Mouse (Mus musculus) gastrocnemius, postnatal 4 days (tissue): ENCODE data around the gene Mis18a. TPM values are rescaled to one million over a fixed set of nuclear protein-coding genes. Genes with fewer than 3 reads are reported as not detected.

Experiments
- DNase-seq, 2 experiments: peaks; one replicate each; pipeline ENCODE4 v3.0.0; 2021 to 2022; ENCODE audit warnings: low spot score in 2 of 2, mixed read lengths in 2 of 2
- long read RNA-seq, 2 experiments: library from polyadenylated mRNA; stranded (forward); transcript quantifications; one replicate each; pipeline ENCODE4 v2.0.0; 2021
- total RNA-seq, 2 experiments: library from RNA; stranded (reverse); gene quantifications; 2 replicates each; pipeline ENCODE4 v1.2.3; 2021

Gene Mis18a
- total RNA-seq: 1 to 10 TPM; 7.4 to 8.3 TPM
- long read RNA-seq, experiment 1, transcript Mis18a-201 (5 exons, 1,333 nt): major isoform, 6 of 7 reads
- long read RNA-seq, experiment 1, partial matches to known transcripts: 0 of 7 reads
- long read RNA-seq, experiment 1, other reads (novel, unspliced or antisense): 1 of 7 reads
- long read RNA-seq, experiment 2, partial matches to known transcripts: 0 of 7 reads
- long read RNA-seq, experiment 2, other reads (novel, unspliced or antisense): 2 of 7 reads

DNA sequence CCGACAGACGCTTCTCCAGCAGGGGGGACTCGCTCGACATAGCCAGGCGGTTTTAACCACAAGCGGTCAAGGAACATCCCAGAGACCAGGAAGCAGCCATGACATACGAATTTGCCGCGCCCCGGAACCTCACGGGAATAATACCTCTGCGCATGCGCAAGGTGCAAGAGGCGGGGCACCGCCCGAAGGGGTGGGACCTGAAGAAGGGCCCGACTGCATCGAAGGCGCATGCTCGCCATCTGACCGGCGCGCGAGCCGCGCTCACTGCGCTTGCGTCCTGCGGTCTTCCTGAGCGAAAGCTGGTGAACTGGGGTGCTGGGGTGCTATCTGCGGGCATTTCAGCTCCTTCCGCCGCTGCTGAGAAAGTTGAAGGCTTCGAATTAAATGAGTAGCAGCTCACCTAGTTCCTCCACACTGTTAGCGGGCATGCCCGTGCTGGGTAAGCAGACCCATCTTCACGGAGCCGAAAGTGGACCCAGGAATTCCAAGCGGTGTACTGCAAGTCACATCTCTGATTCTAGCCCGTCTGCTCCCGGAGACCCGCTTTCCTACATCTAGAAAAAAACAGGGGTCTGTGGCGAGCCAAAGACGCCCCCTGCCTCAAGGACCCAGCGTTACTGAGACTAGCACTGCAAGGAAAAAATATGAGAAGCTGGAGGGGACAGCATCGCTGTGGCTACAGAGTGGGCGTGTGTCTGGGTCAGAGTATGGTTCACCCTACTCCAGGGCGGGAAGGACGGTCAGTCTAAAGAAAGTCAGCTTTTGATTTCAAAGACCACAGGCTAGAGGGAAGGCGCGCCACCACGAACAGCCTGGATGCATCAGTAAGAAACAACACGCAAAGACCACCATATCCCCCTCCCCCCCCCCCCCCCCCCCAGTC is at the start of gene Mis18a:
Gene Mis18a (minus strand): TSS at position 172 of the 883 bp plus-strand sequence.
- peak; percentile 92 to 95 for DNase-seq

DNA sequence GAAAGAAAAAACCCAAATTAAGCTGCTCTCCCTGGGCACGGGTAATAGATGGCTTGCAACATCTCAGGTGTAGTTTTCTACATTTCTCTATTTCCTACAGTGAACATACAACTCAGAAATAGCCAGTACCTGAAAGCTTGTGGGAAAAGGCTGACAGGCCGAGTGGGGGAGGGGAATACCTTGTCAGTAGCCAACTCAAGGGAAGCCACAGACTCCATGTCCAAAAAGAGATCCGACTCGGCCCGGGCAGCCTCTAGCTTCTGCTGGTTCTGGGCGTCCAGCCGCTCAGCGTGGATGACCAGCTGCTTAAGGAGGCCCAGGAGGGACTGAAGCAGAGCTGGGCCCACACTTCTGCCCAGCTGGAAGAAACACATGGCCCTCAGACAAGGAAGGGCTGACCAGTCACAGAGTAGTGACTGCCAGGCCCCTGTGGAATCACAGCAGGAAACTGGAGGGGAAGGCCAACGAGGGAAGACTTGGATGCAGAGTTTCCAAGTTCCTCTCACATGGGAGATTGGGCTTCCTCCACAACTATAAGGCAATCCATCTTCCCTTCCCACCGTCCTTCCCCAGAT is 48.8 kb upstream of the Mis18a start:
- DNase-seq: no peak

DNA sequence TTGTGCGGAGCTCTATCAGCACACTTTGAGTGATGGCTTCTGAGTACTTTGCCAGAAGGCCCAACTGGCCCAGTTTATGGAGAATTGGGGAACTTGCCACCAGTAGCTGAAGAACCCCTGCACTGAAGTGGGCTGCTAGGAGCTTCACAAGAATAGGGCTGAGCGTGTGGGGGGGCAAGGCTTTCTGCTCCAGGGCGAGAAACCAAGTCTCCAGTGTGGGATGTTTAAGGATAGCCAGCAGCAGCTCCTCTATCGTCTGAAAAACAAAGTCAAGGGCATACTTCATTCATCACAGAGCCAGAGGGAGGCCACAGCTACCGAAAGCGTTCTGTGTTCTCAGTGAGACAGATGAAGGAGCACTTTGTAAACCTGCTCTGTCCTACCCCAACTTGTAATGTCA is 47.4 kb upstream of the Mis18a start:
- no peak for DNase-seq

DNA sequence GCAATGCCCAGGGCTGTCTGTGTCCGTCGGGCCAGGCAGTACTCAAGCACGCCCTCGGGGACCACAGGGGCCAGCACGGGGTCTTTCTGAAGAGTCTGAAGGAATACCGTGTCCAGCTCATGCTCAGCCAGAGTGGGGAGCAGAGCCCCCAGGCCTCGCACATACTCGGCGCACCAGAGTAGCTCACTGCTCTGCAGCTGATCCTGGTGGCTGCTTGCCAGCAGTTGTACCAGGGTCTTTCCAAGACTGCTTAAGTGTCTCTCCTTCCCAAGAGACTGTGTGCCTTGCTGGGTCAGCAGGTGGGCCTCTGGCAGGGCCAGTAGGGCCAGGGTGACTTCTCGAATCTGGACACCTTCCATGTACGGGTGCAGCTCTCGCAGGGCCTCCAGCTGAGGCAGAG is 47.0 kb upstream of the Mis18a start:
- no peak for DNase-seq

DNA sequence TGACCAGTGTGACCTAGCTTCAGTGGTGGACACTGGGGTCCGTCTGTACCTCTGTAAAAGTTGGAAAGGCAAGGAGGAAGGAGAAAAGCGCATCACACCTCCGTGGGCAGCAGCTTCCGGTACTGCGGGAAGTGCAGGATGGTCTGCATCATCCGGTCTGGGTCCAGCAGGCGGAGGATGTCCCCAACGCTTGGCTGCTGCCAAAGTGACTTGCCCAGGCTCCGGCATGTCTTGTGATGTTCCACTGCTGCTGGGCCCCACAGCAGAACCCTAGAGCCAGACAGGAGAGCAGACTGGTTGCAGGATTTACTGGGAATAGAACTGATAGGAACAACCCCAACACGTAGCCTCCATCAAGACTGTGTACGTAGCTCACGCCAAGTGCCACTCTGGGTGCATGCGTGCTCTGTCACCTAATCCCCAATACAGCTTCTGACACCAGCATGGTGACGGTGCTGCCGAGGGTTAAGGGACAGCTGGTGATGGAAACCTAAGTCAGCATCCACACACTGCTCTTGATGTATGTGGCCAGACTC is 39.8 kb upstream of the Mis18a start:
- no peak for DNase-seq

DNA sequence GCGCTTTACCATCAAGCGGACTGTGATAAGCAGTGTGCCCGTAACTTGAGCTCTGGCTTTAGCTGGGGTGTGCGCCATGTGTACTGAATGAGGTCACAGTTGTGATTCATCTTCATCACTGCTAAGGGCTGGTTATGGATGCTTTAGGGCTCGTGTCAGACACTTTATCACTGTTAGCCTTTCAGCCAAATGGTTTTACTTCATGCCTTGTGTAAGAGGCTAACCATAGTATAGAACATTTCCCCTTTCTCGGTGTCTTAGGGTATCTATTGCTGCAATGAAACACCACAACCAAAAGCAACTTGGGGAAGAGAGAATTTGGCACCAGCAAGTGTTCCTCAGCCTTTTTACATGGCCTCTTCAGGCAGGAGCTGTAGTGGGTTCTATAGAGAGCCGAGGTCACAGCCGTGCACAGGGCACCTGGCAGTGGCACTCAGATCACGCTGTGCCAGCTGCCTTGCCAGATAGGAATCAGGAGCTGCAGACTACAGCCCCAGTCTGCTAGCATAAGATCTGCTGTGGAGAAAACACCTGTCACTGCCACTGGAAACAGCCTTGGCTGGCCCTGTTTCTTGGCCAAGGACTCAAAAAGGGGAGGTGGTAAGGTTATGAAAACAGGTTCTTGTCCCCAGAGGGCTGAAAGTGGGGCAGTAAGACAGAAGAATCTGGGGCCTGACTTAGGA is 38.1 kb upstream of the Mis18a start:
- DNase-seq: no peak

DNA sequence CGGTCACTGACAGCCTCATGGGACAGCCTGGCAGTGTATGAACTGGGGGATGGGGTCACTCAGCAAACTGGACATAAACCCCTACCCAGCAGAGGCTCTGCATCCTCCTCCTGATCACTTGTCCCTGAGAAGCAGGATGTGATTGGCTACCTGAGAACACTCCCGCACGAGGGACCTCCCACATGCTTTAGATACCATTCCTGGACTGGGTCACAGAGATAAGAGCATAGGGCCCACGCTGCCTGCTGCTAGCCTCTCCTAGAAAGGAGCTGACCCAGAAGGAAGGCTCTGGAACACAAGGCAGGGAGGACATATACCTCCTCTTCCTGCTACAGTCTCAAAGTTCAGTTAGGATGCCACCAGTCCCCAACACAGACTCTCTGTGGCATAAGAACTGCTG is 33.3 kb upstream of the Mis18a start:
- DNase-seq: no peak

DNA sequence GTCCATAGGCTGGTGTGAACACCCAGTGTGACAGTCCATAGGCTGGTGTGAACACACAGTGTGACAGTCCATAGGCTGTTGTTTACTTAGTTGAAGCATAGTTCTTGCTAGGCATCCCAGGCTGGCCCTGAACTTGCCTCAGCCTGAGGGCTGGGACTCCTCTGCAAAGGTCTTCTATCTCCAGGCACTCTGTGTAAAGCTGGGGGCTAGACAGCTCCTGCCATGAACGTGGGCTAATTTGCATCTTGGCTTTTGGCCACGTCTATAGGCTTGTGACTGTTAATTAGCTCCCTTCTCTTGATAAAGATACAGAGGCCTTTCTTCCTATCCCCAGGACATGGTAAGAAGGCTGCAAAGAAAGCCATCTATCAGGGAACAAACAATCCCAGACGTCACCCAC is 32.1 kb upstream of the Mis18a start:
- no peak for DNase-seq

DNA sequence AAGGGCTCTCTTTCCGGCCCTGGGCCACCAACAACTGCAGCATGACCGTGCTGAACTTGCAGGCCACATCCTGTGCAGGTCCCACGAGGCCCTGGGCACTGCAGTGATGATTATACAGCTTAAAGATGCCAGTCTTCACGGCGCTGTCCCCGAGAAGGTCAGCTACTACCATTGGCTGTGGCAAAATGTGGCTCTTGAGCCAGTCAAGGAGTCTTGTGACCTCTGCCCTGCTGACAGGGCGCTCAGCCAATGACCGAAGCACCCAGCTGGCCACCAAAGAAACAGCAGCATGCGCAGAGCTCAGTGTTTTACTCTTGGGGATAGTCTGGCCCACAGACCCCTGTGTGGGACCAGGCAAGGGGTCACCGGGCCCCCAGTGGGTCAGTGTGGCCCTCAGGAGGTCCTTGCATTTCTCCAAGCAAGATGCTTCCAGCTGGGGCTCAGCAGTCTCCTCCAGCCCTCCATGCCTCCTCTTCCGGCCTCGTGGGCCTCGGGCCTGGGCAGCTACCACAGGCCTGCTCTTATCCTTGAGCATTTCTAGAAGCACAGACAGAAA is 26.3 kb upstream of the Mis18a start:
- no peak for DNase-seq

DNA sequence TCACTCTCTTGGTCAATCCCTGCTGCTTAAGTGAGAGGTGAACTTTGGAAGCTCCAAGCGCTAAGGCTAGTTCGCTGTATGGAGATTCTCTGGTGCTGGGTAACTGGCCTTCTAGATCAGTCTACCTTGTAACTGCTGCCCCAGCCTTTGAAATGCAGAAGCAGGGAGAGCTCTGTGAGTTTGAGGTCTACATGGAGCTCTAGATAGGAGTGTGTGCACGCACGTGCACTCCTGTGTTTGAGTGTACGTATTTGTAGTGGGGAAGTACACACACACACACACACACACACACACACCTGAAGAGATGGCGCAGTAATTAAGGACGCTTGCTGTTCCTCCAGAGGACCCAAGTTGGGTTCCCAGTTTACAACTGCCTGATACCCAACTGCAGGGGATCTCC is 21.0 kb upstream of the Mis18a start:
- DNase-seq: no peak

DNA sequence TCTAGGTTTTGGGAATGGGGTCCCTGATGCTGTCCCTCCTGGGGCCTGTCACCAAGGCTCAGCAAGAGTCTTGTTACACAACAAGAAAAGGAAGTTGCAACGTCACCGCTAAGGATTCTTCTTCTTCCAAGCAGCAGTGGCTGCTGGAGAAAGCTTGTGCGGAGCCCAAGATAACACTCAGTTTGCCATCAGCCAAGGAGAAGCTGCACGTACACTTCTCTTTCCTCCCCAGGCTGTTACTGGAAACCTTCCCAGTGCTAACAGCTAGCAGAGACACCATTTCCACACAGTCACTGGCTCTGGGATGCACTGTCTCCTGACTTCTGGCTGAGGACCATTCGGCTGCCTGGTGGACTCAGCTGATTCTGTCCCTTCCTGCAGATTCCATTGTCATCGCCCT is 19.9 kb upstream of the Mis18a start:
- DNase-seq: no peak

DNA sequence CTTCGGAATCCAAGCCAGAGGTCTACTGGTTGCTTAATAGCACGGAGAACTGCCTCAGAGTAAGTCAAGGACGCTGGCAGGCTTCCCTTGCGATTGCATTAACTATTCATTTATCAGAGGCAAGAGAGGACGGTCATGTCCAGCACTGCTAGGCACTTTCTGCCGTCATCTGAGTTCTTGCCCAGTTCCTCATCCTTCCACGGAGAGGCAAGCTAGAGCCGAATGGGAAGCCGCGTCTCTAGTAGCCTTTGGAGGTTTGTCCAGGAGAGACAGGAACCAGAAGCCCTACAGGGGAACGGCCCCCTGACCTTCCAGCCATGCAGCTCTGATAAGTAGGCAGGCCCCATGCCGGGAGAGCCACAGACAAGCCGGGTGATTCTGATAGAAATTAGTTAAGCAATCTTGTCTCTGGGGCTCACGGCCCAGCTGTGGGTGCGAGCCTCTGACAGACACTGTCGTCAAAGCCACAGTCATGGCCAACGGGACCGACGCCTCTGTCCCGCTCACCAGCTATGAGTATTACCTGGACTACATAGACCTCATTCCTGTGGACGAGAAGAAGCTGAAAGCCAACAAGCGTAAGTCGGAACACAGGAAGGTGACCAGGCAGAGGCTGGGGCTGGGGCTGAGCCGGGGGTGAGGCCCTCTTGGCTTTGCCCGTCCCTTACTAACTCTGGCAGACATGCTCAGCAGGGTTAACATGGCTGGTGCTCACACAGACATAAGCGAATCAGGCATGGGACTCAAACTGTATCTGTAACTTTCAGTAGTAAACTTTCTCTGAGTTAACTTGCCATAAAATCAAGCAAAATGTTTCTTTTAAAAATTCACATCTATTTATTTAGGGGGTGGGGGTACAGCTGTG is 11.1 kb upstream of the Mis18a start, which contains the start of gene Mrap:
Gene Mrap (plus strand): TSS at position 116 of the 865 bp plus-strand sequence.
- no peak for DNase-seq

DNA sequence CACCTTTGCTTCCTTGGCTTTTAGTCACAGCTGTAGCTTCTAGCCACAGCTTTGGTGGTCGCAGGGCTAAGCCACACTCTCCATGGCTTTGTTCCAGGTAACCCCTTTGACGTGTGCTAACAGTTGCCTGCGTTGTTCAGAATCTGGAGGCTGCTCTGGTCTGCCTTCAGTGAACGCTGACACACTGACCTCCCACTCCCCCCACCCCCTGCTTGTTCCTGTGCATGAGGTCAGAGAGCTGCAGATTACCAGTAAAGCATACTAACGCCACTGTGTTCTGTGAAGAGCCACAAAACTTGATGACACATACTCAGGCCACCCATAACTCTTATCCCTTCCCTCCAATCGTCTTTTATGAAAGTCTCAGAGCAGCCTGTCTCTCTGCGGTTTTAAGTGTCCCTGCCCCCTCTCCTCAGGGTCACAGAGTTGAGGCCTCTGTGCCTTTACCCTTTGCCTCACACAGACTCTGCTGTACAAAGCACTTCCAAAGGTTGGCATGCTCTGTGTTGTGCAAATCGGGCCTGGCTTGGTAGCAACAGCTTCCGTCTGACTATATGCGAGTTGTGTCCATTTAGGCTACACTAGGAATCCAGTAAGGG is 9.6 kb upstream of the Mis18a start:
- DNase-seq: no peak

DNA sequence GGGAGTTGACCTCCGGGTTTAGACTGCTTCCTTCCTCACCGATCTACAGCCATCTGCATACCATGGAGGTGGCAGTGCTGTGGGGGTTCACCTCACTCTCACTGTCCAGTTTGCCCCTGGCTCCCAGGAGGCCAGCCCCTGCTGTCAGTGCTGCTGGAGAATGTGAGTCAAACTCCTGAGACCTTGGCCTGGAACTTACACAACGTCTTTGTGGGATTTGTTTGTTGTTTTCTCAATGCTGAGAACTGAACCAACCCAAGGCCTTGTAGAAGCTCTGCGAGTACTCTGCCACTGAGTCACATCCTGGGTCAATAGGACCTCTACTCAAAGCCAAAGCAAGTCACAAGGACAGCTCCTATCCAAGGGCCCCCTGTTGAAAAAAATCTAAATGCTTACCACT is 8.4 kb upstream of the Mis18a start:
- DNase-seq: no peak

DNA sequence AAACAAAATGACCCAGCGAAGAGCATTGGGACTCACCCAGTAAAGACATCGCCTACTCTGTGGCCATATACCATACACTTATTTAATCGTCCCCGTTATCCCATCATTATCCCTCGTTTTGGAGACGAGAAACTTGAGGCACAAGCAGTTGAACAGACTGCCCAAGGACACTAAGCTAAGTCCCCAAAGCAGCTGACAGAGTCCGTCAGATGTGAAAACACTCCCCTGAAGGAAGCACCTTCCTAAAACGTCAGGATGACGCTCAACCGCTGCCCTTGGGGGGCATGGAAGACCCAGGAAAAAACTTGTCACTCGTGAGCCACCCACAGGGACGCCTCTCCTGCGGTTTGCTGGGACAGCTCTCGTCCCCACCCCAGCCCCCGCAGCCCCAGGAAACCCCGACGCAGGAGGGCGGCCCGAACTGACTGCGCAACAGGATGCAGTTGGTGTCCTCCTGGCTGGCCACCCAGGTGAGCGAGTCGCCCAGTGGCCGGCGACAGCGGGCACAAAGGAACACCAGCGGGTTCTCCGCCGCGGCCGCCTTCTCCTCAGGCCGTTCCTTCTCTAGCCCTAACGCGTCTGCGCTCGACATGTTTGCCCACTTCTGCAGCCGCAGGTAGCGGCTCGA is 490 bp downstream of the Mis18a start:
- DNase-seq: no peak

DNA sequence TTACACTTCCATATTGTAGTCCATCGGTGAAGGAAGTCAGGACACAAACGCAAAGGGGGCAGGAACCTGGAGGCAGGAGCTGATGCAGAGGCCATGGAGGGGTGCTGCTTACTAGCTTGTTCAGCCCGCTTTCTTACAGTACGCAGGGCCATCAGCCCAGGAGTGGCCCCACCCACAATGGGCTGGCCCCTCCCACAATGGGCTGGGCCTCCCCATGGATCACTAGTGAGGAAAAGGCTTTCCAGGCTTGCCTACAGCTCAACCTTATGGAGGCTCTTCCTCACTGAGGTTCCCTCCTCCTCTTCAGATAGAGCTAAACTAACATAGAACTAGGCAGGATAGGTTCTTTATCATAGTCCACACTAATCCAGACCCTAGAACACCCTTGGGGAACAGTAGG is 3.2 kb downstream of the Mis18a start:
- no peak for DNase-seq

DNA sequence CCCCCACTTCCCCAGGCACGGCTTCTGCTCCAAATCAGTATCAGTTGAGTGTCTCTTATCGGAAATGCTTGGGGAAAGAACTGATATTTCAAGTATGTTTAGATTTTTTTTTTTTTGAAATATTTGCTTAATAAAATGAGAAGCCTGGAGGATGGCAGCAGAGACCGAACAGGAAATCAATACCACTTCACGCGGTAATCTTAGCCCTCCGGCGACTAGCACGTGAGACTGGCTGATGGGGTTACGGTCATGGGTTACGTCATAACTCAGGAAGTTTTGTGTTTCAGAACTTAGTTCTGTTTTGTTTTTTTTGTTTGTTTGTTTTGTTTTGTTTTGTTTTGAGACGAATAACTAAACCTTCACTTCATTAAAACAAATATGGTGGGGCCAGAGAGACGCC is 16.9 kb downstream of the Mis18a start:
- no peak for DNase-seq

DNA sequence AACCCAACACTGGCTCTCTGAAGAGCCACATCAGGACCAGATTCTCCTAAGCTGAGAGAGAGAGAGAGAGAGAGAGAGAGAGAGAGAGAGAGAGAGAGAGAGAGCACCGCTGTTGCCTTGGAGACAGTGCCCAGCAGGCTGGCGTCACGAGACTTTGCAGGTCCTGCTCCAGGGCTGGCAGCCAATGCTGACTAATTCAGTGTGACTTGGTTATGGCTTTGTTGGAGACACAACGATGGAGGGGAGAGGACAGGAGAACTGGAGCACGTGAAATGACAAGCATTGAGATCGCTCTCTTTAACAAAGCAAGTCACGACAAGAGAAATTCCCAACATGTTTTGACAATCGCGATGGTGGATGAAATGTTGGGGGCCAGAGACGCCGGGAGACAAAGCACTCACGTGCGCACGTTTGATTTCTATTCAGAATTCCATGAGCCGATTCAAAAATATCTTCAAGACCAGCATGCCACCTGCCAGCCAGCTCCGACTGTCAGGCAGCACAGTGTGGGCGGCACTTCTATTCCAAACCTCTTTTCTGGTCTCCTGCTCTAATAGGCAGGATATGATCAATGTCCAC is 17.4 kb downstream of the Mis18a start:
- peak in 1 of 2 experiments; percentile 45 for DNase-seq

DNA sequence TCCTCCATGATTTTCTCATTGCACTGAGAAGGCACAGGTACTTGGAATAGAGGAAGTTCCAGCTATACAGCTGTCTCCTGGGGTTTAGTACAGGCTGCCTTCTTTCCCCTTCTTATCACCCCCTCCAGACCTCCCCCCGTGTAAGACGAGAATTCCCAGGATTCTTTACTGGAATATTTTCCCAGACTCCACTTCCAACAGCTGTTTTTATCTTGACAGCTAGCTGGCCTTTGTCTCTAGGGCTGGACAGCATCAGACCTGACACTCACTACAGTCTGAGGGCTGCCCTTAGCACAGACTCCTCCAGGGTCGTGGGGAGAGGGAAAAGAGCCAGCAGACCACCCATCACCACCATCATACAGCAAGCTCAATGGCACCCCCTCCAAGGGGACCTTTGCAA is 20.9 kb downstream of the Mis18a start:
- no peak for DNase-seq
